ENCODE assay signal across 8 mouse cellular contexts in the genomic region with DNA sequence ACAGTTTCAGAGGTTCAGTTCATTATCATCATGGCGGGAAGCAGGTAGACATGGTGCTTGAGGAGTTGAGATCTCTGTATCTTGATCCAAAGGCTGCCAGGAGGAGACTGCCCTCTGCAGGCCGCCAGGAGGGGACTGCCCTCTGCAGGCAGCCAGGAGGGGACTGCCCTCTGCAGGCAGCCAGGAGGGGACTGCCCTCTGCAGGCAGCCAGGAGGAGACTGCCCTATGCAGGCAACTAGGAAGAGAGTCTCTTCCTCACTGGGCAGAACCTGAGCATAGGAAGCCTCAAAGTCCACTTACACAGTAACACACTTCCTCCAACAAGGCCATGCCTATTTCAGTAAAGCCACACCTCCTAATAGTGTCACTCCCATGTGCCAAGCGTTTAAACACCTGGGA.
DNase-seq lines count a peak whose midpoint lies in the region; ATAC-seq and TF ChIP-seq lines count a peak whose summit lies in the region.

No protein-coding gene starts in this region.

- H3K27ac ChIP-seq in left cerebral cortex, adult 2 months: no peak overlapping the region

- TF ChIP-seq CTCF in left cerebral cortex, adult 2 months (IDR thresholded peaks at IDR 0.05): peak; percentile 58

- intact Hi-C loops in left cerebral cortex, adult 2 months (cut with DNase I): loop anchor here (5.0 to 10.0 kb wide), 2 partner anchors 545 to 823 kb away; partner anchors contain the start of gene Slit3
- intact Hi-C loops in left cerebral cortex, postnatal 14 days (cut with DNase I): loop anchor here (10.0 kb wide), 1 partner anchor 823 kb away; no protein-coding TSS in a partner anchor

- ATAC-seq in megakaryocyte progenitor cell, adult 5-6 weeks (replicated peaks; ENCODE audit: poor library complexity): peak; percentile 97

- H3K4me3 ChIP-seq in left cerebral cortex, adult 2 months: no peak overlapping the region

- DNase-seq in left cerebral cortex, adult 2 months (ENCODE audit: extremely low spot score in 1 of 2, low spot score in 2 of 2): no peak
- no peak for DNase-seq in left cerebral cortex, postnatal 14 days (ENCODE audit: low spot score in 2 of 2)
- DNase-seq in R1 (ENCODE audit: low read depth, low spot score) (peak; percentile 26), adipocyte (ENCODE audit: low spot score) (no peak)
- peak; percentile 37 for DNase-seq in embryo, embryonic 10.5 days (ENCODE audit: low spot score)
- DNase-seq in yolk sac, embryonic 10.5 days (ENCODE audit: low spot score): no peak
- DNase-seq in gastrocnemius, postnatal 10 days: no peak

Comparison
In these comparisons a context has a peak if more than half of its experiments do, and no peak if none do; other contexts are left out.
1. DNase-seq: peak in R1 (single experiment) and embryo, embryonic 10.5 days (single experiment); none in left cerebral cortex, adult 2 months (0 of 2), left cerebral cortex, postnatal 14 days (0 of 2), adipocyte (single experiment), yolk sac, embryonic 10.5 days (single experiment) and gastrocnemius, postnatal 10 days (single experiment).